Mouse (Mus musculus): Measurements from ENCODE around the gene Rnf10. TPM values are rescaled to one million over a fixed set of nuclear protein-coding genes. Genes with fewer than 3 reads are reported as not detected.

The Rnf10 gene
- polyA plus RNA-seq, 1 experiment = 180 TPM

DNA sequence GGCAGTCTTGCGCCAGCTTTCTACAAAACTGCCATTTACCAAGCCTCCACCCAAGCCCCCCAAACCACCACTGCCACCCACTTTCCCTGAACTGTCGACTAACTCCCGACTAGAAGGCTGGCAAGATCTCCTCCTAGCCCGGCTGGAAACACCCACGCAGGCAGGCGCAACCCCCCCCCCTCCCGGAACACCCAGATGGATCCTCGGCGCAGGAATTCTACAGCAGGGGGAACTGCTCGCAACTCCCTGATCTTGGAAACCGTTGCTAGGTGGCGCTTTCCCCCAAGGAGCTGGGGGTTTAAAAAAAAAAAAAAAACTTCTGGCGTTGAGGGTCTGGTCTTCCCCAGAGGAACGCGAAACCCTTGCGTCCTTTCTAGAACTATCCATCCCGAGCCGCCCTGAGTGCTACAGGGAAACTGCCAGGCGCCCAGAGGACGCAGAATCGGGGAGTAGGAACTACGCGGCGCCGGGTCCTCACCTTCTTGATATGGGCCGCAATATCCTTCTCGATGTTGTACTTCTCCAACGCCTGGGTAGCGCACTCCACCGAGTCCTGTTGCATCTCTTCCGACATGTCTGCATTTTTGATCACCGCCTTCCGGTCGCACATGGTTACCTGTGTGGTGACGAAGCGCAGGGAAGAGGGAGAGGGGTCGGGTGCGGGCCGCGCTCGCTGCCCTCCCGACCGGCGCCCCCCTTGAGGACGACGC lies 27.5 kb upstream of the Rnf10 start:
- H3K27me3 ChIP-seq (ENCODE audit: control insufficient read depth, insufficient read depth, low read length, poor library complexity, severe bottlenecking) = no peaks in the 10 kb centered on the region
- H3K4me3 ChIP-seq (ENCODE audit: low read depth, low read length) = peak overlapping the region; percentile 77
- peak overlapping the region; percentile 31 for H3K27ac ChIP-seq (ENCODE audit: insufficient read depth, low read length)
- H3K4me1 ChIP-seq (ENCODE audit: control insufficient read depth, insufficient read depth, low read length) = no peaks in the 10 kb centered on the region
- H3K9me3 ChIP-seq (replicated peaks; ENCODE audit: control insufficient read depth, insufficient read depth, low read length, poor library complexity, severe bottlenecking) = no peaks in the 10 kb centered on the region
- peaks cover 34% of the 10 kb centered on the region for H3K36me3 ChIP-seq (ENCODE audit: control insufficient read depth, insufficient read depth, low read length, poor library complexity, severe bottlenecking)
- peak overlapping the region; percentile 68 for H3K9ac ChIP-seq (ENCODE audit: low read depth, poor library complexity, severe bottlenecking)
- TF ChIP-seq EP300 (IDR thresholded peaks at IDR 0.05; ENCODE audit: insufficient read depth, low read depth, low read length) (no peak), CTCF (IDR thresholded peaks at IDR 0.05; ENCODE audit: low read depth, low read length) (peak; percentile 13)

DNA sequence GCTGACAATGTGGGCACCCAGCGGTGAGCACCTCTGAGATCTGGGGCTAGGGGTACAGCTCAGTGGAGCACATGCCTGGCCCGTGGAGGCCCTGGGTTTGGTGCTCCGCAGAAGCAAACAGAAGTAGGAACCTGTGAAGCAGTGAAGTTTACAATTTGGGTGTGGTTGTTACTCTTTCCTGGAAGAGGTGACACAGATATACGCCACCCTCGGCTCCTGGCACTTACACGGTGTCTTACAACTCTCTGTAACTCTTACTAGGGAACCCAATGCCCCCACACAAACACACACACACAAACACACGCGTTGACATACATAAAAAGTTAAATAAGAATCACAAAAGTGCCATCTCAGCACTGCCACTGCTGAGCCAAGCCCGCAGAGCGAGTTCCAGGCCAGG lies 23.6 kb upstream of the Rnf10 start:
- no peaks in the 10 kb centered on the region for H3K27me3 ChIP-seq (ENCODE audit: control insufficient read depth, insufficient read depth, low read length, poor library complexity, severe bottlenecking)
- H3K4me3 ChIP-seq (ENCODE audit: low read depth, low read length) = no peak overlapping the region
- no peaks in the 10 kb centered on the region for H3K9me3 ChIP-seq (replicated peaks; ENCODE audit: control insufficient read depth, insufficient read depth, low read length, poor library complexity, severe bottlenecking)
- H3K9ac ChIP-seq (ENCODE audit: low read depth, poor library complexity, severe bottlenecking) = no peak overlapping the region
- no peak overlapping the region for H3K27ac ChIP-seq (ENCODE audit: insufficient read depth, low read length)
- H3K4me1 ChIP-seq (ENCODE audit: control insufficient read depth, insufficient read depth, low read length) = no peaks in the 10 kb centered on the region
- peaks cover 35% of the 10 kb centered on the region for H3K36me3 ChIP-seq (ENCODE audit: control insufficient read depth, insufficient read depth, low read length, poor library complexity, severe bottlenecking)
- TF ChIP-seq CTCF (IDR thresholded peaks at IDR 0.05; ENCODE audit: low read depth, low read length) (no peak), EP300 (IDR thresholded peaks at IDR 0.05; ENCODE audit: insufficient read depth, low read depth, low read length) (no peak)

- TF ChIP-seq CTCF (IDR thresholded peaks at IDR 0.05; ENCODE audit: low read depth, low read length) (peak; percentile 69), EP300 (IDR thresholded peaks at IDR 0.05; ENCODE audit: insufficient read depth, low read depth, low read length) (no peak), POLR2A (IDR thresholded peaks at IDR 0.05; ENCODE audit: insufficient read depth, low read length) (no peak)
- Histone ChIP-seq H3K4me1 (ENCODE audit: control insufficient read depth, insufficient read depth, low read length) (no peaks in the 10 kb centered on the region), H3K9me3 (replicated peaks; ENCODE audit: control insufficient read depth, insufficient read depth, low read length, poor library complexity, severe bottlenecking) (no peaks in the 10 kb centered on the region), H3K9ac (ENCODE audit: low read depth, poor library complexity, severe bottlenecking) (no peak overlapping the region), H3K36me3 (ENCODE audit: control insufficient read depth, insufficient read depth, low read length, poor library complexity, severe bottlenecking) (peaks cover 32% of the 10 kb centered on the region), H3K27ac (ENCODE audit: insufficient read depth, low read length) (no peak overlapping the region), H3K27me3 (ENCODE audit: control insufficient read depth, insufficient read depth, low read length, poor library complexity, severe bottlenecking) (no peaks in the 10 kb centered on the region), H3K4me3 (ENCODE audit: low read depth, low read length) (no peak overlapping the region)
Measured at GRCm38 (mm10) chr5:115294173-115294572, 21.5 kb upstream of the Rnf10 start.

- H3K9ac ChIP-seq (ENCODE audit: low read depth, poor library complexity, severe bottlenecking) = no peak overlapping the region
- no peak overlapping the region for H3K4me3 ChIP-seq (ENCODE audit: low read depth, low read length)
- H3K9me3 ChIP-seq (replicated peaks; ENCODE audit: control insufficient read depth, insufficient read depth, low read length, poor library complexity, severe bottlenecking) = no peaks in the 10 kb centered on the region
- peaks cover 13% of the 10 kb centered on the region for H3K36me3 ChIP-seq (ENCODE audit: control insufficient read depth, insufficient read depth, low read length, poor library complexity, severe bottlenecking)
- no peak overlapping the region for H3K27ac ChIP-seq (ENCODE audit: insufficient read depth, low read length)
- no peaks in the 10 kb centered on the region for H3K4me1 ChIP-seq (ENCODE audit: control insufficient read depth, insufficient read depth, low read length)
- no peaks in the 10 kb centered on the region for H3K27me3 ChIP-seq (ENCODE audit: control insufficient read depth, insufficient read depth, low read length, poor library complexity, severe bottlenecking)
- TF ChIP-seq CTCF (IDR thresholded peaks at IDR 0.05; ENCODE audit: low read depth, low read length) = peak; percentile 54
- no peak for TF ChIP-seq EP300 (IDR thresholded peaks at IDR 0.05; ENCODE audit: insufficient read depth, low read depth, low read length)
- TF ChIP-seq POLR2A (IDR thresholded peaks at IDR 0.05; ENCODE audit: insufficient read depth, low read length) = no peak
Measured at GRCm38 (mm10) chr5:115284735-115285134, 12.0 kb upstream of the Rnf10 start.

DNA sequence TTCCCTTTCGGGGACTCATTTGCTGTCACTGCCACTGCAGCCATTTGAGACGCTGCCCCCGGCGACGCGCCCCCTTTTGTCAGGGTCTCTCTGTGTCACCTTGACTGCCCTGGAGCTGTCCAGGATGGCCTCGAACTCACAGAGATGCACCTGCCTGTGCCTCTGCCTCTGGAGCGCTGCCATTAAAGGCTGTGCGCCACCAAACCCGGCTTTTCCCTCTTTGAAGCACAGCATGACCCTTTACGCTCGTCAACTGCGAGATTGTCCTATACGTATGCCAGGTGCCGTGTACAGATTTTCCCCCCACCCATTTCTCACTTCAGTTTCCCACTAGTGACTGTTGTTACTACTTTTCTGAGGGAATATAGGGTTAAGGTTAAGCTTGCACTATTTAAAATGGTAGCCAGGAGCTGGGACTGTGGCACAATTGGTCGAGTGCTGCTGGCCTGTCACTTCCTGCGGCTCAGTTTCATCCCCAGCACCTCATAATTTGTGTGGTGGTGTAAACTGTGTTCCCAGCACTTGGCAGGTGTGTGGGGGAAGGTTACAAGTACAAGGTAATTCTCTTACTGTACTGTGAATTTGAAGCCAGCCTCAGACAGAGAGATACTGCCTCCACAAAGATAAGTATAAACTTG lies 7.5 kb upstream of the Rnf10 start:
- H3K9ac ChIP-seq (ENCODE audit: low read depth, poor library complexity, severe bottlenecking) = peak overlapping the region; percentile 60
- H3K36me3 ChIP-seq (ENCODE audit: control insufficient read depth, insufficient read depth, low read length, poor library complexity, severe bottlenecking) = peaks cover 13% of the 10 kb centered on the region
- TF ChIP-seq CTCF (IDR thresholded peaks at IDR 0.05; ENCODE audit: low read depth, low read length) (peak; percentile 15), EP300 (IDR thresholded peaks at IDR 0.05; ENCODE audit: insufficient read depth, low read depth, low read length) (no peak)
- H3K27me3 ChIP-seq (ENCODE audit: control insufficient read depth, insufficient read depth, low read length, poor library complexity, severe bottlenecking) = no peaks in the 10 kb centered on the region
- H3K4me1 ChIP-seq (ENCODE audit: control insufficient read depth, insufficient read depth, low read length) = no peaks in the 10 kb centered on the region
- peak overlapping the region; percentile 97 for H3K4me3 ChIP-seq (ENCODE audit: low read depth, low read length)
- H3K9me3 ChIP-seq (replicated peaks; ENCODE audit: control insufficient read depth, insufficient read depth, low read length, poor library complexity, severe bottlenecking) = no peaks in the 10 kb centered on the region
- no peak overlapping the region for H3K27ac ChIP-seq (ENCODE audit: insufficient read depth, low read length)
